Mouse (Mus musculus) urinary bladder, postnatal 36 days (tissue): ENCODE data around the gene Zfp119b.

Experiments used
- DNase-seq, 2 experiments: peaks; one replicate each; pipeline ENCODE4 v3.0.0; 2022; ENCODE audit warnings: low spot score in 2 of 2, mixed read lengths in 1 of 2

Gene Zfp119b

GRCm38 (mm10) chr17:55957726-55958583, 8.7 kb upstream of the Zfp119b start:
- DNase-seq: no peak

GRCm38 (mm10) chr17:55957168-55957567, 7.9 kb upstream of the Zfp119b start:
- peak; percentile 55 to 67 for DNase-seq

GRCm38 (mm10) chr17:55956591-55956990, 7.3 kb upstream of the Zfp119b start:
- DNase-seq: no peak

- DNase-seq: peak; percentile 71 to 80
Measured at GRCm38 (mm10) chr17:55956129-55956528, 6.8 kb upstream of the Zfp119b start.

- DNase-seq: no peak
Measured at GRCm38 (mm10) chr17:55954229-55954628, 4.9 kb upstream of the Zfp119b start.

- DNase-seq: no peak
Measured at GRCm38 (mm10) chr17:55953751-55954150, 4.5 kb upstream of the Zfp119b start.

- no peak for DNase-seq
Measured at GRCm38 (mm10) chr17:55952447-55953027, 3.2 kb upstream of the Zfp119b start, which contains the start of gene Ebi3. TSS of gene Ebi3 (plus strand) at chr17:55952640.

- no peak for DNase-seq
Measured at GRCm38 (mm10) chr17:55952041-55952440, 2.7 kb upstream of the Zfp119b start.

- DNase-seq: no peak
Measured at GRCm38 (mm10) chr17:55950601-55951000, 1.3 kb upstream of the Zfp119b start.

GRCm38 (mm10) chr17:55948647-55949046, 653 bp downstream of the Zfp119b start:
- DNase-seq: no peak

GRCm38 (mm10) chr17:55945696-55946095, 3.6 kb downstream of the Zfp119b start:
- no peak for DNase-seq

- peak; percentile 86 to 93 for DNase-seq
Measured at GRCm38 (mm10) chr17:55944866-55945682, 4.2 kb downstream of the Zfp119b start.

- DNase-seq: peak in 1 of 2 experiments; percentile 34
Measured at GRCm38 (mm10) chr17:55944387-55944865, 4.9 kb downstream of the Zfp119b start.

- DNase-seq: no peak
Measured at GRCm38 (mm10) chr17:55933191-55933590, 16.1 kb downstream of the Zfp119b start.

- DNase-seq: no peak
Measured at GRCm38 (mm10) chr17:55932635-55933034, 16.7 kb downstream of the Zfp119b start.

GRCm38 (mm10) chr17:55931553-55932502, 17.5 kb downstream of the Zfp119b start:
- peak; percentile 35 to 48 for DNase-seq

- DNase-seq: no peak
Measured at GRCm38 (mm10) chr17:55906669-55907068, 42.6 kb downstream of the Zfp119b start.

GRCm38 (mm10) chr17:55904131-55904530, 45.2 kb downstream of the Zfp119b start:
- DNase-seq: no peak

GRCm38 (mm10) chr17:55903687-55904086, 45.6 kb downstream of the Zfp119b start:
- no peak for DNase-seq

- DNase-seq: no peak
Measured at GRCm38 (mm10) chr17:55903087-55903486, 46.2 kb downstream of the Zfp119b start.
